Mouse (Mus musculus) layer of hippocampus, postnatal 10 days (tissue): Measurements from ENCODE around the gene Uimc1. TPM values are rescaled to one million over a fixed set of nuclear protein-coding genes. Genes with fewer than 3 reads are reported as not detected.
A peak's percentile ranks its signal among the peaks of the same experiment; 100 is the strongest.

Source experiments
- DNase-seq, 2 experiments: peaks; one replicate each; pipeline ENCODE4 v3.0.0; 2021; ENCODE audit warnings: low spot score in 2 of 2
- total RNA-seq, 2 experiments: library from RNA; stranded (reverse); gene quantifications; 2 replicates each; pipeline ENCODE4 v1.2.3; 2021

Gene Uimc1
- total RNA-seq, 2 experiments from 2014 or later, result 19.1 to 20.4 TPM

- DNase-seq, result no peak
Observed at GRCm38 (mm10) chr13:54997568-54997967, 102.5 kb downstream of the Uimc1 start.

- no peak for DNase-seq
Observed at GRCm38 (mm10) chr13:54995161-54995560, 104.9 kb downstream of the Uimc1 start.

GRCm38 (mm10) chr13:54994576-54994975 is 105.5 kb downstream of the Uimc1 start:
- DNase-seq, result no peak

- peak in 1 of 2 experiments; percentile 55 for DNase-seq
Observed at GRCm38 (mm10) chr13:54992215-54992614, 107.9 kb downstream of the Uimc1 start.

GRCm38 (mm10) chr13:54988181-54988760 is 111.8 kb downstream of the Uimc1 start:
- DNase-seq, result no peak

GRCm38 (mm10) chr13:54987405-54987804 is 112.7 kb downstream of the Uimc1 start:
- no peak for DNase-seq

GRCm38 (mm10) chr13:54983614-54984013 is 116.5 kb downstream of the Uimc1 start:
- DNase-seq, result no peak

- no peak for DNase-seq
Observed at GRCm38 (mm10) chr13:54983001-54983400, 117.1 kb downstream of the Uimc1 start.

GRCm38 (mm10) chr13:54980957-54981356 is 119.1 kb downstream of the Uimc1 start:
- peak; percentile 60 to 74 for DNase-seq

- DNase-seq, result peak in 1 of 2 experiments; percentile 48
Observed at GRCm38 (mm10) chr13:54978804-54979203, 121.3 kb downstream of the Uimc1 start.

Other genes with a start within 250 kb of the Uimc1 start
- gene Unc5a, start 150.9 kb downstream of the Uimc1 start, total RNA-seq, result 10 to 100 TPM; 89.8 to 92.8 TPM
- 1 to 10 TPM; 1.7 to 2.6 TPM for gene Hk3, start 78.9 kb downstream of the Uimc1 start, total RNA-seq
- gene Zfp346, start 5.0 kb upstream of the Uimc1 start, total RNA-seq, result 10 to 100 TPM; 50.4 to 50.8 TPM
- not detected for gene Gm17617, start 33.2 kb upstream of the Uimc1 start, total RNA-seq
- gene Fgfr4, start 52.3 kb upstream of the Uimc1 start, total RNA-seq, result under 1 TPM; 0.41 to 0.58 TPM
- gene Nsd1, start 109.5 kb upstream of the Uimc1 start, total RNA-seq, result 100 to 1,000 TPM; 153 to 156 TPM
- 100 to 1,000 TPM; 169 to 177 TPM for gene Prelid1, start 220.2 kb upstream of the Uimc1 start, total RNA-seq
- 10 to 100 TPM; 62.4 to 66.9 TPM for gene Rab24, start 221.6 kb upstream of the Uimc1 start, total RNA-seq
- 1 to 10 TPM; 2.4 to 2.9 TPM for gene Mxd3, start 229.5 kb upstream of the Uimc1 start, total RNA-seq